Mouse (Mus musculus) erythroblast, embryonic 14.5 days (primary cell): ENCODE data around the gene U2af1l4.

ENCODE experiments used
- GATA1 ChIP-seq: IDR thresholded peaks from 2 replicates; pipeline ENCODE4 v1.6.1; 2012; ENCODE audit warnings: low read length, inconsistent platforms, mixed read lengths
- TAL1 ChIP-seq: IDR thresholded peaks from 3 replicates; pipeline ENCODE4 v1.6.1; 2012; ENCODE audit warnings: low read length, inconsistent platforms, mixed read lengths

- no peak for TF ChIP-seq TAL1
- TF ChIP-seq GATA1: no peak
These were observed 25.0 kb downstream of the U2af1l4 start for GRCm38 (mm10) chr7:30587842-30588667.
